Mouse (Mus musculus): Measurements from ENCODE around the gene Zscan10.
A peak's percentile ranks its signal among the peaks of the same experiment; 100 is the strongest.
"Not testable (repeated sequence)": the region's sequence is repeated elsewhere in the genome, so short reads cannot be mapped to it uniquely, and the experiment has no call there.

The Zscan10 gene

GRCm38 (mm10) chr17:23585721-23586491 is 14.8 kb upstream of the Zscan10 start:
- DNase-seq (ENCODE audit: extremely low read depth, low read depth, low spot score) = no peak

- DNase-seq (ENCODE audit: extremely low read depth, low read depth, low spot score) = no peak
Observed at GRCm38 (mm10) chr17:23587253-23587652, 13.4 kb upstream of the Zscan10 start.

GRCm38 (mm10) chr17:23592208-23592925 is 8.3 kb upstream of the Zscan10 start:
- peak; percentile 61 for DNase-seq (ENCODE audit: extremely low read depth, low read depth, low spot score)

GRCm38 (mm10) chr17:23592926-23593300 is 7.7 kb upstream of the Zscan10 start:
- no peak for DNase-seq (ENCODE audit: extremely low read depth, low read depth, low spot score)

- not testable (repeated sequence) for DNase-seq (ENCODE audit: extremely low read depth, low read depth, low spot score)
Observed at GRCm38 (mm10) chr17:23595139-23595538, 5.5 kb upstream of the Zscan10 start.

- DNase-seq (ENCODE audit: extremely low read depth, low read depth, low spot score) = peak; percentile 80
Observed at GRCm38 (mm10) chr17:23598582-23599552, 1.8 kb upstream of the Zscan10 start, which contains the start of gene Zfp13. Gene Zfp13, minus strand, starts transcription at chr17:23599487.

GRCm38 (mm10) chr17:23599605-23600063 is 1.0 kb upstream of the Zscan10 start:
- no peak for DNase-seq (ENCODE audit: extremely low read depth, low read depth, low spot score)

GRCm38 (mm10) chr17:23601836-23602585 is 1.4 kb downstream of the Zscan10 start:
- no peak for DNase-seq (ENCODE audit: extremely low read depth, low read depth, low spot score)

GRCm38 (mm10) chr17:23603077-23603476 is 2.4 kb downstream of the Zscan10 start:
- no peak for DNase-seq (ENCODE audit: extremely low read depth, low read depth, low spot score)

GRCm38 (mm10) chr17:23603542-23603941 is 2.9 kb downstream of the Zscan10 start:
- no peak for DNase-seq (ENCODE audit: extremely low read depth, low read depth, low spot score)

- DNase-seq (ENCODE audit: extremely low read depth, low read depth, low spot score) = no peak
Observed at GRCm38 (mm10) chr17:23604394-23604793, 3.7 kb downstream of the Zscan10 start.

GRCm38 (mm10) chr17:23605220-23605619 is 4.6 kb downstream of the Zscan10 start:
- no peak for DNase-seq (ENCODE audit: extremely low read depth, low read depth, low spot score)

GRCm38 (mm10) chr17:23609612-23610011 is 9.0 kb downstream of the Zscan10 start:
- no peak for DNase-seq (ENCODE audit: extremely low read depth, low read depth, low spot score)

- no peak for DNase-seq (ENCODE audit: extremely low read depth, low read depth, low spot score)
Observed at GRCm38 (mm10) chr17:23610361-23610800, 9.7 kb downstream of the Zscan10 start.

- DNase-seq (ENCODE audit: extremely low read depth, low read depth, low spot score) = no peak
Observed at GRCm38 (mm10) chr17:23617087-23617486, 16.4 kb downstream of the Zscan10 start.

- no peak for DNase-seq (ENCODE audit: extremely low read depth, low read depth, low spot score)
Observed at GRCm38 (mm10) chr17:23620351-23620750, 19.7 kb downstream of the Zscan10 start.

- DNase-seq (ENCODE audit: extremely low read depth, low read depth, low spot score) = no peak
Observed at GRCm38 (mm10) chr17:23627813-23628212, 27.2 kb downstream of the Zscan10 start.

- no peak for DNase-seq (ENCODE audit: extremely low read depth, low read depth, low spot score)
Observed at GRCm38 (mm10) chr17:23630195-23631020, 29.8 kb downstream of the Zscan10 start.

- no peak for DNase-seq (ENCODE audit: extremely low read depth, low read depth, low spot score)
Observed at GRCm38 (mm10) chr17:23631241-23631640, 30.6 kb downstream of the Zscan10 start.

Measured in fat pad, adult 2 months (tissue).